Mouse (Mus musculus) hindbrain, embryonic 14.5 days (tissue): ENCODE results near the gene Gm49395. TPM values are rescaled to one million over a fixed set of nuclear protein-coding genes. Genes with fewer than 3 reads are reported as not detected.

ENCODE experiments used
- ATAC-seq: fragments of 200-750 bp; cut with Nextera tagmentation; 2 replicates; pipeline ENCODE4 v1.8.0; 2017; ENCODE audit warnings: moderate number of reproducible peaks, mild to moderate bottlenecking, moderate TSS enrichment, moderate library complexity; ENCODE audit not compliant: low FRiP score
- DNase-seq: peaks from one replicate; pipeline ENCODE4 v3.0.0-alpha.2; 2015; ENCODE audit warnings: low spot score
- H3K27ac ChIP-seq: fragments of 300-500 bp; sonication (generic); 2 replicates; pipeline ENCODE4 v1.5.1; 2014; ENCODE audit warnings: mild to moderate bottlenecking, moderate library complexity
- H3K27me3 ChIP-seq: fragments of 300-500 bp; sonication (generic); 2 replicates; pipeline ENCODE4 v1.6.1; 2014; ENCODE audit warnings: mild to moderate bottlenecking, low read length, mixed read lengths; ENCODE audit not compliant: control insufficient read depth, insufficient read depth
- H3K36me3 ChIP-seq: fragments of 300-500 bp; sonication (generic); replicated peaks from 2 replicates; pipeline ENCODE4 v1.6.1; 2014; ENCODE audit not compliant: control insufficient read depth, insufficient read depth
- H3K4me1 ChIP-seq: fragments of 300-500 bp; sonication (generic); replicated peaks from 2 replicates; pipeline ENCODE4 v1.6.1; 2014; ENCODE audit warnings: antibody characterized with exemption, low read length, mixed read lengths; ENCODE audit not compliant: control insufficient read depth, insufficient read depth
- H3K4me2 ChIP-seq: fragments of 300-500 bp; sonication (generic); replicated peaks from 2 replicates; pipeline ENCODE4 v1.6.1; 2014; ENCODE audit warnings: mild to moderate bottlenecking, moderate library complexity
- H3K4me3 ChIP-seq: fragments of 300-500 bp; sonication (generic); replicated peaks from 2 replicates; pipeline ENCODE4 v1.5.1; 2014; ENCODE audit warnings: mild to moderate bottlenecking, low read length
- H3K9ac ChIP-seq: fragments of 300-500 bp; sonication (generic); 2 replicates; pipeline ENCODE4 v1.6.1; 2014
- H3K9me3 ChIP-seq: fragments of 300-500 bp; sonication (generic); 2 replicates; pipeline ENCODE4 v1.6.1; 2016; ENCODE audit warnings: low read length; ENCODE audit not compliant: control insufficient read depth
- WGBS: fragments of 180-500 bp; shearing (Covaris S2); extraction: QIAGEN DNeasy Blood & Tissue Kit; methylation state at CpG from one replicate; pipeline ENCODE4 v1.1.7; 2014; 5-methylcytosine and 5-hydroxymethylcytosine counted together
- polyA plus RNA-seq: library from polyadenylated mRNA; unstranded; fragments of >200 nt; fragmentation: Nextera tagmentation; extraction: Ambion mirVana; gene quantifications from 2 replicates; pipeline ENCODE4 v1.2.1, GENCODE M21; 2014

Gm49395 gene
- polyA plus RNA-seq, 1 experiment from 2014 or later: 4.7 TPM

DNA sequence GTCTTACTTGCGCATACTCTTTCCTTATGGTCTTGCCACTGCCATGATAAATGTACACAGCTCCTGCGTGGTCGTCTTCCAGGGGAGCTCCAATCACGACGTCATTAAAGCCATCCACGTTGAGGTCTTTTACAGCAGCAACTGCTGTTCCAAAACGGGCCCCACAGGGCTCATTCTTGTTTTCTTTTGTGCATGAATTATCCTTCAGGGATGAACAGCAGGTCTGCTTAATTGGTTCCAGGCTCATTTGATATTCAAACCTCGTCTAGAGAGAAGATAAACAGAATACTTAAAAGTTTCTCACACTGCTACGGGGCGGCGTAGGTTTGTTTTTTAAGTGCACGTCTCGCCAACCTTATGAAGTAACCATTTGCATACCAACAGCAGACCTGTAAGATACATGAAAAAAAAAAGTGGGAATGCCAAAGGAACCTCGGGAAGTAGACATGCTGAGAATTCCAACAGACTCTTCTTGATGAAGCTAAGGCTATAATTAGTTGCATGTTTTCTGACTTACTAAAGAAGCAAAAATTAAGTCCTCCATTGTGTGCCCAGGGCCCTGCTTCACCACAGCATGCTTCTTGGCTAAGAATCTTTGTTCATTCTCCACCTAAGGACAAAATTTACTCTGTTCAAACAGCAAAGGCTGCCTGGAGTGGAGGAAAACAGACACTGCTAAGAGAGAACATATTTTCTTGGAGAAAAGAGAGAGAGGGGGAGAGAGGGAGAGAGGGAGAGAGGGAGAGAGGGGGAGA lies 109.3 kb downstream of the Gm49395 start:
- Histone ChIP-seq H3K36me3 (no peaks in the 10 kb centered on the region), H3K9me3 (no peaks in the 10 kb centered on the region), H3K4me3 (no peak overlapping the region), H3K4me2 (peak overlapping the region; percentile 13), H3K27ac (0 out of 2 replicates have a peak overlapping the region, but pooled peaks have one; percentile 35), H3K9ac (no peak overlapping the region), H3K4me1 (peaks cover 11% of the 10 kb centered on the region), H3K27me3 (no peaks in the 10 kb centered on the region)
- DNase-seq (peak; percentile 59), ATAC-seq (peak; percentile 84)
- WGBS: 22% methylated on average over 14 of the region's 14 CpGs

DNA sequence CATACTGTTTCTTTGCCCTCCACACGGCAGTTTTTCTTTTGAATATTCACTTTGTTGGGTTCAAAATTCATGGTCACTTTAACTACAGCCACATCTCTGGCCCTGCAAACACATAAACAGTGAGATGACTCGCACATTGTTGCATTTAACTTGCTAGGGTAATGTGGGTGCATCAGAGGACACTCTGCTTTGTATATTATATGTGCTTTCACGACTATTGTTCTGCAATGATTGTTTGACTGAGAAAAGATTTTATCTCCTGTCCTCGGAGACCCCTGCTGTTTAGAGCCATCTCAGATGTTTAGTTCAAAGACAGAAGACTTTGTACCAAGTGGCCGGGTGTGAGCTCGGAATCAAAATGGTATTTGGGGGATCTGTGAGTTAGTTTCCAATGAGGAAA lies 114.1 kb downstream of the Gm49395 start:
- H3K4me1 ChIP-seq: peaks cover 8% of the 10 kb centered on the region
- DNase-seq: no peak
- no peaks in the 10 kb centered on the region for H3K36me3 ChIP-seq
- no peaks in the 10 kb centered on the region for H3K27me3 ChIP-seq
- H3K9ac ChIP-seq: no peak overlapping the region
- H3K9me3 ChIP-seq: no peaks in the 10 kb centered on the region
- 69% methylated on average over 6 of the region's 6 CpGs for WGBS
- ATAC-seq: no peak
- H3K4me2 ChIP-seq: no peak overlapping the region
- no peak overlapping the region for H3K27ac ChIP-seq
- no peak overlapping the region for H3K4me3 ChIP-seq

DNA sequence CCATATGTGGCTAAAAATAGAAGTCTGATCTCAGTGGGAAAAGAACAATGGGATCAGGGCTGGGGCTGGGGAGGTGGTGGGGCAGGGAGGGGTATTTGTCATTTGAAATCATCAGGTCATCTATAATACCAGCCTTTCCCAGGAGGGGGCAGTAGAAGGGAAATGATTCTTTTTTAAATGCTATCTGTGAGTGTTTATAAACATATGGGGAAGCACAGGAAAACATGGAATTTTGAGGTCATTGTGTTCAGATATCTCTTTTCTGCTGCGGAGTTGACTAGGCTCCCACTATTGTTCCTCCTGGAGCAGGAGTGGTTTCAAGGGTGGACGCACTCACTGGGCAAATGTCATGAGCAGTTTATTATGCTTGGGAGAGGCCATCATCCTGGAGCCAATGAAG lies 114.6 kb downstream of the Gm49395 start:
- H3K36me3 ChIP-seq: no peaks in the 10 kb centered on the region
- H3K27ac ChIP-seq: no peak overlapping the region
- H3K9ac ChIP-seq: no peak overlapping the region
- peaks cover 3% of the 10 kb centered on the region; the same call in 1 of the 2 replicates for H3K4me1 ChIP-seq
- no peak overlapping the region for H3K4me2 ChIP-seq
- ATAC-seq (no peak), DNase-seq (no peak)
- no peak overlapping the region for H3K4me3 ChIP-seq
- WGBS: 66% methylated on average over 2 of the region's 2 CpGs
- H3K27me3 ChIP-seq: no peaks in the 10 kb centered on the region
- no peaks in the 10 kb centered on the region for H3K9me3 ChIP-seq

Other genes with a start within 250 kb of the Gm49395 start
- gene Itga2, start 169.8 kb downstream of the Gm49395 start, polyA plus RNA-seq: 1.9 and 2.2 TPM in 2 replicates
- 6.5 and 6.6 TPM in 2 replicates for gene Pelo, start 11.7 kb downstream of the Gm49395 start, polyA plus RNA-seq
- gene Itga1, start within 50 bp of the Gm49395 start, polyA plus RNA-seq: 8.7 and 9.1 TPM in 2 replicates